Mouse (Mus musculus) heart, postnatal 4 days (tissue): ENCODE measurements around the gene Slc16a2. TPM values are rescaled to one million over a fixed set of nuclear protein-coding genes. Genes with fewer than 3 reads are reported as not detected.
"Not testable (repeated sequence)": the region's sequence is repeated elsewhere in the genome, so short reads cannot be mapped to it uniquely, and the experiment has no call there.

Experiments used
- DNase-seq: peaks from one replicate; pipeline ENCODE4 v3.0.0; 2021
- total RNA-seq, 2 experiments: library from RNA; stranded (reverse); gene quantifications; 2 replicates each; pipeline ENCODE4 v1.2.3; 2021

Slc16a2 gene
- total RNA-seq, 2 experiments from 2014 or later = 24.6 to 27.7 TPM

GRCm38 (mm10) chrX:103733091-103733490 lies 88.7 kb downstream of the Slc16a2 start:
- DNase-seq = no peak

- DNase-seq = no peak
These were observed 89.6 kb downstream of the Slc16a2 start for GRCm38 (mm10) chrX:103732033-103732703.

- no peak for DNase-seq
These were observed 99.3 kb downstream of the Slc16a2 start for GRCm38 (mm10) chrX:103722437-103722836.

- no peak for DNase-seq
These were observed 102.1 kb downstream of the Slc16a2 start for GRCm38 (mm10) chrX:103719618-103720185.

GRCm38 (mm10) chrX:103712922-103713321 lies 108.9 kb downstream of the Slc16a2 start:
- no peak for DNase-seq

GRCm38 (mm10) chrX:103709671-103710070 lies 112.1 kb downstream of the Slc16a2 start:
- no peak for DNase-seq

GRCm38 (mm10) chrX:103708592-103708991 lies 113.2 kb downstream of the Slc16a2 start:
- no peak for DNase-seq

GRCm38 (mm10) chrX:103704611-103705010 lies 117.2 kb downstream of the Slc16a2 start:
- no peak for DNase-seq

GRCm38 (mm10) chrX:103704024-103704423 lies 117.8 kb downstream of the Slc16a2 start:
- DNase-seq = peak; percentile 40

GRCm38 (mm10) chrX:103697796-103698195 lies 124.0 kb downstream of the Slc16a2 start:
- DNase-seq = peak; percentile 31

- peak; percentile 13 for DNase-seq
These were observed 125.7 kb downstream of the Slc16a2 start for GRCm38 (mm10) chrX:103696081-103696519.

GRCm38 (mm10) chrX:103695165-103695996 lies 126.4 kb downstream of the Slc16a2 start:
- peak; percentile 75 for DNase-seq

- peak; percentile 18 for DNase-seq
These were observed 127.0 kb downstream of the Slc16a2 start for GRCm38 (mm10) chrX:103694787-103695164.

- no peak for DNase-seq
These were observed 127.4 kb downstream of the Slc16a2 start for GRCm38 (mm10) chrX:103694381-103694780.

GRCm38 (mm10) chrX:103692916-103693315 lies 128.9 kb downstream of the Slc16a2 start:
- DNase-seq = no peak

GRCm38 (mm10) chrX:103688551-103688950 lies 133.2 kb downstream of the Slc16a2 start:
- DNase-seq = no peak

- peak; percentile 12 for DNase-seq
These were observed 147.1 kb downstream of the Slc16a2 start for GRCm38 (mm10) chrX:103674674-103675073.

GRCm38 (mm10) chrX:103673761-103674160 lies 148.0 kb downstream of the Slc16a2 start:
- no peak for DNase-seq

- DNase-seq = no peak
These were observed 151.5 kb downstream of the Slc16a2 start for GRCm38 (mm10) chrX:103670245-103670644.

GRCm38 (mm10) chrX:103664445-103664844 lies 157.3 kb downstream of the Slc16a2 start:
- not testable (repeated sequence) for DNase-seq

GRCm38 (mm10) chrX:103658985-103659384 lies 162.8 kb downstream of the Slc16a2 start:
- DNase-seq = no peak

- DNase-seq = no peak
These were observed 168.8 kb downstream of the Slc16a2 start for GRCm38 (mm10) chrX:103653021-103653420.

- DNase-seq = no peak
These were observed 169.7 kb downstream of the Slc16a2 start for GRCm38 (mm10) chrX:103652048-103652447.
